Mouse (Mus musculus) monocyte, adult 5-6 weeks (primary cell): ENCODE data around the gene Ocrl. TPM values are rescaled to one million over a fixed set of nuclear protein-coding genes. Genes with fewer than 3 reads are reported as not detected.
A peak's percentile ranks its signal among the peaks of the same experiment; 100 is the strongest.

Source experiments
- ATAC-seq: fragments of 153-309, 156-312 bp; replicated peaks from 2 replicates; pipeline ENCODE4 v1.8.0; 2017; ENCODE audit warnings: mild to moderate bottlenecking; ENCODE audit not compliant: low TSS enrichment, insufficient number of reproducible peaks, severe bottlenecking, poor library complexity, low FRiP score
- total RNA-seq: library from RNA; stranded (forward); fragments of 200-1000, 200-491, 200-594 nt; gene quantifications from 3 replicates; pipeline ENCODE4 v1.2.3, GENCODE M21; 2017

Gene Ocrl
- total RNA-seq: 6.5 to 13.6 TPM (median 6.7 TPM) in 3 replicates

GRCm38 (mm10) chrX:47912306-47912792 is at the start of gene Ocrl:
TSS of gene Ocrl (plus strand) at chrX:47912387.
- peak; percentile 75 for ATAC-seq

- no peak for ATAC-seq
These were observed 32.1 kb upstream of the Ocrl start for GRCm38 (mm10) chrX:47880052-47880451.

GRCm38 (mm10) chrX:47882813-47883212 is 29.4 kb upstream of the Ocrl start:
- ATAC-seq: no peak

- ATAC-seq: no peak
These were observed 24.8 kb upstream of the Ocrl start for GRCm38 (mm10) chrX:47887401-47887800.

- no peak for ATAC-seq
These were observed 20.8 kb upstream of the Ocrl start for GRCm38 (mm10) chrX:47891243-47891906.

- ATAC-seq: no peak
These were observed 20.2 kb upstream of the Ocrl start for GRCm38 (mm10) chrX:47891907-47892430.

- ATAC-seq: no peak
These were observed 19.7 kb upstream of the Ocrl start, which contains the start of gene Smarca1 for GRCm38 (mm10) chrX:47892431-47893024. TSS of gene Smarca1 (minus strand) at chrX:47892974.

- no peak for ATAC-seq
These were observed 836 bp downstream of the Ocrl start for GRCm38 (mm10) chrX:47912904-47913542.

- no peak for ATAC-seq
These were observed 1.4 kb downstream of the Ocrl start for GRCm38 (mm10) chrX:47913543-47913938.

GRCm38 (mm10) chrX:47916831-47917230 is 4.6 kb downstream of the Ocrl start:
- ATAC-seq: no peak

GRCm38 (mm10) chrX:47920541-47920940 is 8.4 kb downstream of the Ocrl start:
- no peak for ATAC-seq

- ATAC-seq: no peak
These were observed 15.8 kb downstream of the Ocrl start for GRCm38 (mm10) chrX:47927981-47928380.

GRCm38 (mm10) chrX:47930449-47930848 is 18.3 kb downstream of the Ocrl start:
- ATAC-seq: no peak

- no peak for ATAC-seq
These were observed 22.2 kb downstream of the Ocrl start for GRCm38 (mm10) chrX:47934352-47934751.

- no peak for ATAC-seq
These were observed 24.7 kb downstream of the Ocrl start for GRCm38 (mm10) chrX:47936885-47937284.

GRCm38 (mm10) chrX:47937740-47938139 is 25.6 kb downstream of the Ocrl start:
- ATAC-seq: no peak

GRCm38 (mm10) chrX:47949729-47950128 is 37.5 kb downstream of the Ocrl start:
- no peak for ATAC-seq

GRCm38 (mm10) chrX:47962579-47962978 is 50.4 kb downstream of the Ocrl start:
- ATAC-seq: no peak

GRCm38 (mm10) chrX:47970371-47970770 is 58.2 kb downstream of the Ocrl start:
- no peak for ATAC-seq

- ATAC-seq: no peak
These were observed 58.7 kb downstream of the Ocrl start for GRCm38 (mm10) chrX:47970864-47971263.
